Mouse (Mus musculus) bone marrow macrophage, adult 2 months (primary cell): ENCODE measurements around the gene Sox12. TPM values are rescaled to one million over a fixed set of nuclear protein-coding genes. Genes with fewer than 3 reads are reported as not detected.
"Not testable (repeated sequence)": the region's sequence is repeated elsewhere in the genome, so short reads cannot be mapped to it uniquely, and the experiment has no call there.

Source experiments
- H3K27ac ChIP-seq: 2 replicates; pipeline ENCODE4 v1.5.1; 2012; ENCODE audit warnings: low read depth, low read length; ENCODE audit not compliant: insufficient read depth
- H3K4me1 ChIP-seq: 2 replicates; pipeline ENCODE4 v1.6.1; 2012; ENCODE audit warnings: low read length; ENCODE audit not compliant: control insufficient read depth, insufficient read depth
- H3K4me3 ChIP-seq: 2 replicates; pipeline ENCODE4 v1.5.1; 2012; ENCODE audit warnings: mild to moderate bottlenecking, low read length, moderate library complexity; ENCODE audit not compliant: insufficient read depth
- CTCF ChIP-seq: IDR thresholded peaks from 2 replicates; pipeline ENCODE4 v1.5.1; 2012; ENCODE audit warnings: low read depth, mild to moderate bottlenecking, low read length, moderate library complexity
- POLR2A ChIP-seq: IDR thresholded peaks from 2 replicates; pipeline ENCODE4 v1.6.1; 2012; ENCODE audit warnings: mild to moderate bottlenecking, low read depth, low read length, borderline replicate concordance
- polyA plus RNA-seq: library from polyadenylated mRNA; stranded (reverse); fragments of >200 nt; gene quantifications from 2 replicates; pipeline ENCODE4 v1.2.4, GENCODE M21; 2012; ENCODE audit not compliant: missing spikeins, insufficient read depth, insufficient read length

Sox12 gene
- polyA plus RNA-seq, 1 experiment: 0.44 TPM

GRCm38 (mm10) chr2:152361193-152361592, 36.7 kb downstream of the Sox12 start:
- H3K27ac ChIP-seq: no peak overlapping the region
- H3K4me1 ChIP-seq: peaks cover 12% of the 10 kb centered on the region
- TF ChIP-seq CTCF (no peak), POLR2A (no peak)
- no peak overlapping the region for H3K4me3 ChIP-seq

GRCm38 (mm10) chr2:152360271-152360775, 37.5 kb downstream of the Sox12 start:
- H3K4me1 ChIP-seq: peaks cover 12% of the 10 kb centered on the region
- TF ChIP-seq CTCF (no peak), POLR2A (no peak)
- H3K27ac ChIP-seq: no peak overlapping the region
- no peak overlapping the region for H3K4me3 ChIP-seq

- TF ChIP-seq POLR2A (no peak), CTCF (no peak)
- Histone ChIP-seq H3K4me1 (peaks cover 12% of the 10 kb centered on the region), H3K27ac (no peak overlapping the region), H3K4me3 (no peak overlapping the region)
Measured at GRCm38 (mm10) chr2:152359616-152360015, 38.2 kb downstream of the Sox12 start.

- H3K4me1 ChIP-seq: peaks cover 12% of the 10 kb centered on the region
- not testable (repeated sequence) for H3K4me3 ChIP-seq, H3K27ac ChIP-seq
Measured at GRCm38 (mm10) chr2:152358977-152359376, 38.9 kb downstream of the Sox12 start.

GRCm38 (mm10) chr2:152357254-152357653, 40.6 kb downstream of the Sox12 start:
- H3K4me1 ChIP-seq: peaks cover 8% of the 10 kb centered on the region
- TF ChIP-seq POLR2A: no peak
- no peak for TF ChIP-seq CTCF
- no peak overlapping the region for H3K27ac ChIP-seq
- no peak overlapping the region for H3K4me3 ChIP-seq

- TF ChIP-seq POLR2A (no peak), CTCF (no peak)
- Histone ChIP-seq H3K27ac (no peak overlapping the region), H3K4me3 (no peak overlapping the region), H3K4me1 (peaks cover 25% of the 10 kb centered on the region)
Measured at GRCm38 (mm10) chr2:152349842-152350540, 47.9 kb downstream of the Sox12 start.

GRCm38 (mm10) chr2:152349205-152349604, 48.7 kb downstream of the Sox12 start:
- Histone ChIP-seq H3K27ac (no peak overlapping the region), H3K4me3 (no peak overlapping the region), H3K4me1 (peaks cover 30% of the 10 kb centered on the region)
- TF ChIP-seq POLR2A (no peak), CTCF (no peak)

- TF ChIP-seq POLR2A (no peak), CTCF (no peak)
- H3K27ac ChIP-seq: no peak overlapping the region
- H3K4me1 ChIP-seq: peaks cover 31% of the 10 kb centered on the region
- no peak overlapping the region for H3K4me3 ChIP-seq
Measured at GRCm38 (mm10) chr2:152347722-152348121, 50.1 kb downstream of the Sox12 start.

- 0 out of 2 replicates have a peak overlapping the region, but pooled peaks have one; percentile 14 for H3K27ac ChIP-seq
- H3K4me3 ChIP-seq: no peak overlapping the region
- peaks cover 31% of the 10 kb centered on the region for H3K4me1 ChIP-seq
- TF ChIP-seq CTCF: no peak
- TF ChIP-seq POLR2A: no peak
Measured at GRCm38 (mm10) chr2:152346776-152347465, 50.9 kb downstream of the Sox12 start.

- peaks cover 31% of the 10 kb centered on the region for H3K4me1 ChIP-seq
- H3K27ac ChIP-seq: no peak overlapping the region
- no peak overlapping the region for H3K4me3 ChIP-seq
- TF ChIP-seq POLR2A (no peak), CTCF (no peak)
Measured at GRCm38 (mm10) chr2:152345393-152345792, 52.5 kb downstream of the Sox12 start.
